Comparison of ENCODE assay signal across 12 mouse cellular contexts in the genomic region with DNA sequence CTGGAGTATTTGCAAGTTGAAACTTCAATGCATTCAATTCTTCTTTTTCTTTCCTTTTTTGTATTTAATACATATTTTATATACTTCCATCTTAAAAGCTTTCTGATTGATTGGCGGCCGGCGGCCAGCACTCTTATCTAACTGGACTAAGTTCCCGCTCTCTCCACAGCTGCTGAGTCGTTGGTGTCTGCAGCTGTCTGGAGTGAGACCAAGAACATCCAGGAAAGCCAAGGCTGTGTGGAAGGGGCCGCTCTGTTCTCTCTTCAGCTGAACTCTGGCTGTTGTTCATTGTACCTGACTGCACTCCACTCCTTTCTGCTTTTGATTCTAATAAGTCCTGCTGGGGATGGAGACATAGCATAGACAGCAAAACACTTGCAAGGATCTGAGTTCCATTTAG.
A peak's percentile ranks its signal among the peaks of the same experiment; 100 is the strongest.
DNase-seq lines count a peak whose midpoint lies in the region; ATAC-seq and TF ChIP-seq lines count a peak whose summit lies in the region.
"Had no signal": no experiment of that assay in that cellular context is flagged by ENCODE, and none has a peak within 500 bp of the region (broad histone marks: within the 10 kb centered on the region; RNA-seq: fewer than 3 reads in every experiment).

No protein-coding gene starts in this region.

- no peak for TF ChIP-seq POLR2A in heart, adult 2 months (IDR thresholded peaks at IDR 0.05; ENCODE audit: insufficient read depth, low read depth, low read length)

- no peak for TF ChIP-seq CTCF in heart, adult 2 months (IDR thresholded peaks at IDR 0.05)
- TF ChIP-seq CTCF in liver, postnatal 0 days (IDR thresholded peaks at IDR 0.05; ENCODE audit: low read depth), result no peak

- H3K4me1 ChIP-seq in heart, adult 2 months (ENCODE audit: control insufficient read depth, insufficient read depth, low read length), result peaks cover 10% of the 10 kb centered on the region
- no peaks in the 10 kb centered on the region for H3K4me1 ChIP-seq in heart, embryonic 10.5 days
- H3K4me1 ChIP-seq in liver, postnatal 0 days (ENCODE audit: insufficient read depth), result no peaks in the 10 kb centered on the region
- H3K4me1 ChIP-seq: midbrain, embryonic 12.5 days had no signal

- H3K9me3 ChIP-seq in heart, embryonic 10.5 days, result no peaks in the 10 kb centered on the region
- H3K9me3 ChIP-seq in liver, postnatal 0 days (ENCODE audit: low read length), result no peaks in the 10 kb centered on the region
- H3K9me3 ChIP-seq: midbrain, embryonic 12.5 days had no signal

- WGBS in heart, adult 2 months, result 51% methylated on average over 6 of the region's 6 CpGs
- WGBS in heart, embryonic 10.5 days, result 70% methylated on average over 6 of the region's 6 CpGs
- WGBS in liver, postnatal 0 days (ENCODE audit: insufficient replicate concordance), result 50% methylated on average over 6 of the region's 6 CpGs

- no peak overlapping the region for H3K4me2 ChIP-seq in liver, postnatal 0 days (ENCODE audit: low read depth, low read length)
- H3K4me2 ChIP-seq: midbrain, embryonic 12.5 days had no signal

- TF ChIP-seq EP300 in heart, adult 2 months (IDR thresholded peaks at IDR 0.05; ENCODE audit: insufficient read depth, low read depth, low read length), result no peak
- no peak for TF ChIP-seq EP300 in liver, postnatal 0 days (IDR thresholded peaks at IDR 0.05; ENCODE audit: low read depth)

- H3K9ac ChIP-seq in heart, adult 2 months (ENCODE audit: low read depth, low read length), result no peak overlapping the region
- no peak overlapping the region for H3K9ac ChIP-seq in liver, postnatal 0 days (replicated peaks)
- H3K9ac ChIP-seq: liver, embryonic 14.5 days; midbrain, embryonic 12.5 days had no signal

- H3K27ac ChIP-seq in heart, adult 2 months, result no peak overlapping the region
- no peak overlapping the region for H3K27ac ChIP-seq in heart, embryonic 10.5 days
- no peak overlapping the region for H3K27ac ChIP-seq in liver, postnatal 0 days (ENCODE audit: low read depth)
- H3K27ac ChIP-seq: liver, embryonic 14.5 days; midbrain, embryonic 12.5 days had no signal

- intact Hi-C loops in heart, adult 2 months (cut with DNase I), result no loop called here
- intact Hi-C loops in heart, postnatal 25 days (cut with DNase I), result no loop called here

- H3K36me3 ChIP-seq in heart, adult 2 months (ENCODE audit: control insufficient read depth, insufficient read depth, low read length), result peaks cover 3% of the 10 kb centered on the region
- H3K36me3 ChIP-seq in heart, embryonic 10.5 days, result no peaks in the 10 kb centered on the region
- no peaks in the 10 kb centered on the region for H3K36me3 ChIP-seq in liver, postnatal 0 days (replicated peaks; ENCODE audit: insufficient read depth, low read length)
- H3K36me3 ChIP-seq: midbrain, embryonic 12.5 days had no signal

- no peaks in the 10 kb centered on the region for H3K79me2 ChIP-seq in heart, adult 2 months (replicated peaks; ENCODE audit: control insufficient read depth, insufficient read depth, low read length)

- ATAC-seq in liver, postnatal 0 days, result no peak
- no peak for ATAC-seq in erythroid progenitor cell, adult 5-6 weeks (replicated peaks; ENCODE audit: low FRiP score, poor library complexity, severe bottlenecking)

- H3K4me3 ChIP-seq in heart, adult 2 months, result no peak overlapping the region
- H3K4me3 ChIP-seq in heart, embryonic 10.5 days, result no peak overlapping the region
- no peak overlapping the region for H3K4me3 ChIP-seq in liver, postnatal 0 days (ENCODE audit: low read depth, low read length)
- H3K4me3 ChIP-seq: midbrain, embryonic 12.5 days had no signal

- DNase-seq in heart, adult 2 months, result peak; percentile 47 to 55
- DNase-seq in heart, embryonic 10.5 days (ENCODE audit: low spot score), result no peak
- DNase-seq in 3T3-L1 (ENCODE audit: low read depth, low spot score), result peak; percentile 49
- DNase-seq in gastrocnemius, adult 18-20 months (ENCODE audit: low spot score), result peak; percentile 56
- peak; percentile 12 for DNase-seq in heart, postnatal 25 days (ENCODE audit: low spot score)
- DNase-seq in cerebellum, adult 8-10 months, result no peak
- no peak for DNase-seq in liver, postnatal 0 days
- DNase-seq: cerebellum, adult 18-20 months; kidney, postnatal 10 days had no signal

- no peaks in the 10 kb centered on the region for H3K27me3 ChIP-seq in heart, adult 2 months (ENCODE audit: control insufficient read depth, insufficient read depth, low read length)
- H3K27me3 ChIP-seq in heart, embryonic 10.5 days (ENCODE audit: insufficient read depth, poor library complexity, severe bottlenecking), result no peaks in the 10 kb centered on the region
- H3K27me3 ChIP-seq in liver, postnatal 0 days (ENCODE audit: insufficient read depth, low read length), result no peaks in the 10 kb centered on the region
- H3K27me3 ChIP-seq: midbrain, embryonic 12.5 days had no signal

Comparison
In these comparisons a context has a peak if more than half of its experiments do, and no peak if none do; other contexts are left out.
1. DNase-seq: peak in heart, adult 2 months (2 of 2), 3T3-L1 (single experiment), gastrocnemius, adult 18-20 months (single experiment) and heart, postnatal 25 days (single experiment); none in heart, embryonic 10.5 days (single experiment), cerebellum, adult 8-10 months (single experiment) and liver, postnatal 0 days (single experiment).